Comparison of ENCODE assay signal across 12 mouse cellular contexts in the genomic region with DNA sequence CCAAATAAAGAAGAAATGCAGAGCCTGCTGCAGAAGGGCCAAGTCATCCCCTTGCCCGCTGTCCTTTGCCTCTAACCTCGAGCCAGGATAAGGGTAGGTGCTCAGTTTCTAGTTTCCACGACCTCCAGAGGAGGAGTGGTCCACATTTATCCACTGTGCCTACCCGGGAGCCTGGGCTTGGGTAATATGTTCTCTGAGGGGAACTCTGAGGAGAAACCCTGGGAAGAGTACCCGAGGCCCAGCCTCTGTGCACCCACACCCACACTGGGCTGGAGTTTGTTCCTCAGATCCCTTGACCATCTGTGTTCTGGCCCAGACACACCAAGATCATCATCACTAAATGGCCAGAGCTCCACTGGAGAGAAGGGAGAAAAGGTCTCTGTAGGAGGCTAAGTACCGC.
DNase-seq lines count a peak whose midpoint lies in the region; ATAC-seq and TF ChIP-seq lines count a peak whose summit lies in the region.
"Had no signal": no experiment of that assay in that cellular context is flagged by ENCODE, and none has a peak within 500 bp of the region (broad histone marks: within the 10 kb centered on the region; RNA-seq: fewer than 3 reads in every experiment).

No protein-coding gene starts in this region.

- TF ChIP-seq CTCF in forebrain, postnatal 0 days (IDR thresholded peaks at IDR 0.05; ENCODE audit: low read depth) = no peak
- TF ChIP-seq CTCF in heart, adult 2 months (IDR thresholded peaks at IDR 0.05) = no peak
- no peak for TF ChIP-seq CTCF in left cerebral cortex, adult 2 months (IDR thresholded peaks at IDR 0.05)

- H3K9me3 ChIP-seq in forebrain, postnatal 0 days (ENCODE audit: low read length) = no peaks in the 10 kb centered on the region
- no peaks in the 10 kb centered on the region for H3K9me3 ChIP-seq in forebrain, embryonic 14.5 days (replicated peaks; ENCODE audit: control insufficient read depth, low read length)
- H3K9me3 ChIP-seq in heart, embryonic 10.5 days = no peaks in the 10 kb centered on the region
- H3K9me3 ChIP-seq: embryonic facial prominence, embryonic 10.5 days; embryonic facial prominence, embryonic 12.5 days; forebrain, embryonic 10.5 days; forebrain, embryonic 12.5 days had no signal

- H3K36me3 ChIP-seq in forebrain, postnatal 0 days (ENCODE audit: insufficient read depth) = no peaks in the 10 kb centered on the region
- no peaks in the 10 kb centered on the region for H3K36me3 ChIP-seq in forebrain, embryonic 14.5 days (ENCODE audit: control insufficient read depth, insufficient read depth, low read length)
- H3K36me3 ChIP-seq in heart, embryonic 10.5 days = no peaks in the 10 kb centered on the region
- H3K36me3 ChIP-seq in heart, adult 2 months (ENCODE audit: control insufficient read depth, insufficient read depth, low read length) = no peaks in the 10 kb centered on the region
- H3K36me3 ChIP-seq: embryonic facial prominence, embryonic 10.5 days; embryonic facial prominence, embryonic 12.5 days; forebrain, embryonic 10.5 days; forebrain, embryonic 12.5 days had no signal

- H3K27me3 ChIP-seq in forebrain, postnatal 0 days (ENCODE audit: insufficient read depth, low read length) = no peaks in the 10 kb centered on the region
- H3K27me3 ChIP-seq in forebrain, embryonic 14.5 days (replicated peaks; ENCODE audit: control insufficient read depth, insufficient read depth, low read length) = no peaks in the 10 kb centered on the region
- H3K27me3 ChIP-seq in heart, embryonic 10.5 days (ENCODE audit: insufficient read depth, poor library complexity, severe bottlenecking) = no peaks in the 10 kb centered on the region
- H3K27me3 ChIP-seq in heart, adult 2 months (ENCODE audit: control insufficient read depth, insufficient read depth, low read length) = no peaks in the 10 kb centered on the region
- H3K27me3 ChIP-seq: embryonic facial prominence, embryonic 12.5 days; forebrain, embryonic 12.5 days had no signal

- TF ChIP-seq EP300 in heart, adult 2 months (IDR thresholded peaks at IDR 0.05; ENCODE audit: insufficient read depth, low read depth, low read length) = no peak

- no peak overlapping the region for H3K4me2 ChIP-seq in forebrain, postnatal 0 days (ENCODE audit: low read depth)
- H3K4me2 ChIP-seq in forebrain, embryonic 14.5 days (ENCODE audit: low read length) = no peak overlapping the region
- H3K4me2 ChIP-seq: embryonic facial prominence, embryonic 12.5 days; forebrain, embryonic 12.5 days had no signal

- ATAC-seq in forebrain, postnatal 0 days = no peak
- ATAC-seq in forebrain, embryonic 14.5 days = no peak
- peak; percentile 29 for ATAC-seq in erythroid progenitor cell, adult 5-6 weeks (replicated peaks; ENCODE audit: low FRiP score, poor library complexity, severe bottlenecking)

- 79% methylated on average over 6 of the region's 6 CpGs for WGBS in forebrain, postnatal 0 days
- 90% methylated on average over 6 of the region's 6 CpGs for WGBS in forebrain, embryonic 14.5 days
- WGBS in heart, embryonic 10.5 days = 73% methylated on average over 6 of the region's 6 CpGs
- 88% methylated on average over 6 of the region's 6 CpGs for WGBS in heart, adult 2 months

- no peak overlapping the region for H3K9ac ChIP-seq in forebrain, postnatal 0 days
- H3K9ac ChIP-seq in forebrain, embryonic 14.5 days (ENCODE audit: low read length) = no peak overlapping the region
- H3K9ac ChIP-seq in heart, adult 2 months (ENCODE audit: low read depth, low read length) = no peak overlapping the region
- H3K9ac ChIP-seq: embryonic facial prominence, embryonic 12.5 days; forebrain, embryonic 12.5 days had no signal

- H3K27ac ChIP-seq in forebrain, postnatal 0 days (ENCODE audit: low read depth, low read length) = 0 out of 2 replicates have a peak overlapping the region, but pooled peaks have one; percentile 23
- H3K27ac ChIP-seq in forebrain, embryonic 14.5 days (ENCODE audit: low read depth, low read length) = no peak overlapping the region
- no peak overlapping the region for H3K27ac ChIP-seq in heart, embryonic 10.5 days
- no peak overlapping the region for H3K27ac ChIP-seq in heart, adult 2 months
- peak overlapping the region; percentile 65 for H3K27ac ChIP-seq in brown adipose tissue, adult 24 weeks (replicated peaks; ENCODE audit: low read depth, low read length)
- H3K27ac ChIP-seq in left cerebral cortex, adult 2 months = no peak overlapping the region
- H3K27ac ChIP-seq: embryonic facial prominence, embryonic 10.5 days; embryonic facial prominence, embryonic 12.5 days; forebrain, embryonic 10.5 days; forebrain, embryonic 12.5 days had no signal

- no peak overlapping the region for H3K4me3 ChIP-seq in forebrain, postnatal 0 days (ENCODE audit: low read depth, low read length)
- no peak overlapping the region for H3K4me3 ChIP-seq in forebrain, embryonic 14.5 days (ENCODE audit: low read depth, low read length)
- H3K4me3 ChIP-seq in heart, embryonic 10.5 days = no peak overlapping the region
- no peak overlapping the region for H3K4me3 ChIP-seq in heart, adult 2 months
- no peak overlapping the region for H3K4me3 ChIP-seq in brown adipose tissue, adult 24 weeks (ENCODE audit: insufficient read depth, low read depth, low read length)
- H3K4me3 ChIP-seq in left cerebral cortex, adult 2 months = no peak overlapping the region
- H3K4me3 ChIP-seq: embryonic facial prominence, embryonic 10.5 days; embryonic facial prominence, embryonic 12.5 days; forebrain, embryonic 10.5 days; forebrain, embryonic 12.5 days had no signal

- H3K79me2 ChIP-seq in heart, adult 2 months (replicated peaks; ENCODE audit: control insufficient read depth, insufficient read depth, low read length) = no peaks in the 10 kb centered on the region

- intact Hi-C loops in heart, adult 2 months (cut with DNase I) = no loop called here
- intact Hi-C loops in left cerebral cortex, adult 2 months (cut with DNase I) = no loop called here

- no peaks in the 10 kb centered on the region for H3K4me1 ChIP-seq in forebrain, postnatal 0 days (ENCODE audit: insufficient read depth)
- H3K4me1 ChIP-seq in forebrain, embryonic 14.5 days (ENCODE audit: control insufficient read depth, insufficient read depth, low read length) = no peaks in the 10 kb centered on the region
- peaks cover 13% of the 10 kb centered on the region for H3K4me1 ChIP-seq in heart, embryonic 10.5 days
- peaks cover 4% of the 10 kb centered on the region for H3K4me1 ChIP-seq in heart, adult 2 months (ENCODE audit: control insufficient read depth, insufficient read depth, low read length)
- peaks cover 37% of the 10 kb centered on the region for H3K4me1 ChIP-seq in brown adipose tissue, adult 24 weeks (ENCODE audit: control insufficient read depth, insufficient read depth, insufficient read length, low read length)
- H3K4me1 ChIP-seq: forebrain, embryonic 12.5 days had no signal

- no peak for DNase-seq in forebrain, postnatal 0 days
- DNase-seq in forebrain, embryonic 14.5 days (ENCODE audit: low spot score) = no peak
- peak; percentile 58 for DNase-seq in heart, embryonic 10.5 days (ENCODE audit: low spot score)
- no peak for DNase-seq in heart, adult 2 months
- no peak for DNase-seq in left cerebral cortex, adult 2 months (ENCODE audit: extremely low spot score in 1 of 2, low spot score in 2 of 2)
- no peak for DNase-seq in urinary bladder, adult 18-20 months (ENCODE audit: low spot score in 2 of 2)

- no peak for TF ChIP-seq POLR2A in heart, adult 2 months (IDR thresholded peaks at IDR 0.05; ENCODE audit: insufficient read depth, low read depth, low read length)

Comparison
In these comparisons a context has a peak if more than half of its experiments do, and no peak if none do; other contexts are left out.
1. H3K27ac ChIP-seq: peak in forebrain, postnatal 0 days (single experiment) and brown adipose tissue, adult 24 weeks (single experiment); none in forebrain, embryonic 14.5 days (single experiment), heart, embryonic 10.5 days (single experiment), heart, adult 2 months (single experiment) and left cerebral cortex, adult 2 months (single experiment).